Mouse (Mus musculus) forebrain, embryonic 14.5 days (tissue): ENCODE data around the gene Kndc1. TPM values are rescaled to one million over a fixed set of nuclear protein-coding genes. Genes with fewer than 3 reads are reported as not detected.

Source experiments
- ATAC-seq: fragments of 200-750 bp; cut with Nextera tagmentation; 2 replicates; pipeline ENCODE4 v1.8.0; 2017; ENCODE audit warnings: mild to moderate bottlenecking, moderate library complexity
- DNase-seq: peaks from one replicate; pipeline ENCODE4 v3.0.0-alpha.2; 2015; ENCODE audit warnings: low spot score
- H3K27ac ChIP-seq: fragments of 300-500 bp; sonication (generic); 2 replicates; pipeline ENCODE4 v1.5.1; 2014; ENCODE audit warnings: low read depth, mild to moderate bottlenecking, control low read depth, low read length, moderate library complexity
- H3K27me3 ChIP-seq: fragments of 300-500 bp; sonication (generic); replicated peaks from 2 replicates; pipeline ENCODE4 v1.6.1; 2014; ENCODE audit warnings: low read length, control low read depth, mixed read lengths; ENCODE audit not compliant: control insufficient read depth, insufficient read depth
- H3K36me3 ChIP-seq: fragments of 300-500 bp; sonication (generic); 2 replicates; pipeline ENCODE4 v1.6.1; 2014; ENCODE audit warnings: low read length, control low read depth; ENCODE audit not compliant: control insufficient read depth, insufficient read depth
- H3K4me1 ChIP-seq: fragments of 300-500 bp; sonication (generic); 2 replicates; pipeline ENCODE4 v1.6.1; 2014; ENCODE audit warnings: antibody characterized with exemption, low read length, control low read depth; ENCODE audit not compliant: control insufficient read depth, insufficient read depth
- H3K4me2 ChIP-seq: fragments of 300-500 bp; sonication (generic); 2 replicates; pipeline ENCODE4 v1.6.1; 2014; ENCODE audit warnings: mild to moderate bottlenecking, control low read depth, low read length
- H3K4me3 ChIP-seq: fragments of 300-500 bp; sonication (generic); 2 replicates; pipeline ENCODE4 v1.5.1; 2014; ENCODE audit warnings: low read depth, low read length, control low read depth
- H3K9ac ChIP-seq: fragments of 300-500 bp; sonication (generic); 2 replicates; pipeline ENCODE4 v1.6.1; 2014; ENCODE audit warnings: mild to moderate bottlenecking, low read length, control low read depth, moderate library complexity
- H3K9me3 ChIP-seq: fragments of 300-500 bp; sonication (generic); replicated peaks from 2 replicates; pipeline ENCODE4 v1.6.1; 2016; ENCODE audit warnings: low read length, control low read depth, mixed read lengths; ENCODE audit not compliant: control insufficient read depth
- WGBS: fragments of 180-500 bp; shearing (Covaris S2); extraction: QIAGEN DNeasy Blood & Tissue Kit; methylation state at CpG from one replicate; pipeline ENCODE4 v1.1.7; 2014; 5-methylcytosine and 5-hydroxymethylcytosine counted together
- polyA plus RNA-seq: library from polyadenylated mRNA; unstranded; fragments of >200 nt; fragmentation: Nextera tagmentation; extraction: Ambion mirVana; gene quantifications from 2 replicates; pipeline ENCODE4 v1.2.1, GENCODE M21; 2014

Kndc1 gene
- polyA plus RNA-seq = 7.0 and 8.7 TPM in 2 replicates

DNA sequence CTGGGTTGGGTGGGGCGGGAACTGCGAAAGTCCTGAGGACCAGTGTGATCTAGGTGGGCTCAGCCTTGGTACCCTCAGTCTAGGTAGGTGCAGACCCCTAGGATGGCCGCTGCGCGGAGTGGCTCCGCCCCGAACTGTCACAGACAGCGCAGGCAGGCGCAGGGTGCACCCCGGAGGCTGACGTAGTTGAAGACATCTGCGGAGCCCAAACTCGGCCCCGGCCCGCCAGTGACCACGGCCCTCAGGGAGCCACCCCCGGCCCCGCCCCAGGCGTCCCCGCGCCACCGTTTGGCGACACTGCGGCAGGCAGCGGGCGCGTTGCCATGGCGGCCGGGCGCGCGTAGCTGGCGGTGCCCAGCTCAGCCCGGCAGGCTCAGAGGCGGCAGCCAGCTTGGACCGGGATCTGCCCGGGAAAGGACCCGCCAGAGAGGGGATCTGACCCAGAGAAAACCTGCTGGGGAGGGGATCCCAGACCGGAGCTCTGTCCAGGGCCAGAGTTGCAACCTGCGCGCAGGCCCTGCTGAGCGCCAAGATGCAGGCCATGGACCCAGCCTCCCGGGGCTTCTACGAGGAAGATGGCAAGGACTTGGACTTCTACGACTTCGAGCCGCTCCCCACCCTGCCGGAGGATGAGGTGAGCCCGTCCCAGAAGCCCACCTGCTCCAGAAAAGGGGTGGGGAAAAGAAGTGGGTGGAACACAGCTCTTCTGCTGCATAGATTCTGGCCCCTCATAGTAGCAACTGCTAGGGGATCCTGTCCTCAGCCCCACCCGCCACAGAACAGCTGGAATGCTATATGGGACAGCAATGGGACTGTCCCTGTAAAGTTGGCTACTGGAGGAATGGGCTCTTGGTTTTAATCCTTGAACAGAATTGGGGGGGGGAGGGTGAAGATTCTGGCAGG, at the start of gene Kndc1:
Gene Kndc1, plus strand, starts transcription at position 42 of the 903 bp plus-strand sequence.
- 2% methylated on average over 45 of the region's 50 CpGs for WGBS
- no peaks in the 10 kb centered on the region for H3K9me3 ChIP-seq
- peaks cover 13% of the 10 kb centered on the region for H3K27me3 ChIP-seq
- ATAC-seq = peak; percentile 87
- peak within 1 kb of the TSS; percentile 48 for H3K4me3 ChIP-seq
- peak within 1 kb of the TSS; percentile 88 for H3K4me2 ChIP-seq
- H3K27ac ChIP-seq = no peak within 1 kb of the TSS
- no peaks in the 10 kb centered on the region for H3K4me1 ChIP-seq
- H3K9ac ChIP-seq = peak within 1 kb of the TSS; percentile 68
- DNase-seq = peak; percentile 65
- no peaks in the 10 kb centered on the region for H3K36me3 ChIP-seq

DNA sequence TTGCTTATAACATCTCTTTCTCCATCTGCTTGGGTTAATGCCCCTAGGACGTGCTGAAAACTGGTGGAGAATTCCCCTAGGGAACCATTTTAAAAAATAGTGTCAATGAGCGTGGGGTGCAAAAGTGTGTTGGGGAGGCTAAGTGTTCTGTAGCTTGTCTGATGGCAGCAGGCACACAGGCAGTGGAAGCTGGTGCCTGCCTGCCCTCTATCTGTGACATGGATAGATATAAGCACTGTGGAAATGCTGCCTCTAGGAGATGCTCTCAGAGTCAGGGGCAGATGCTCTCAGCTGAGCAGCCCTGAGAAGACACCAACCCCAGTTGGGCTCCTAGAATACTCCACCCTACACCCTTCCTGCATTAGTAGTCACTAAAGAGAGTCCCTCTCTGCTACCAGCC, 49.4 kb upstream of the Kndc1 start:
- no peak for DNase-seq
- Histone ChIP-seq H3K9me3 (no peaks in the 10 kb centered on the region), H3K27ac (no peak overlapping the region), H3K4me2 (no peak overlapping the region), H3K36me3 (0 out of 2 replicates have a peak, but pooled peaks cover 3% of the 10 kb centered on the region), H3K4me3 (no peak overlapping the region), H3K4me1 (peaks cover 7% of the 10 kb centered on the region), H3K27me3 (no peaks in the 10 kb centered on the region), H3K9ac (no peak overlapping the region)
- no peak for ATAC-seq
- 87% methylated on average over 2 of the region's 2 CpGs for WGBS

DNA sequence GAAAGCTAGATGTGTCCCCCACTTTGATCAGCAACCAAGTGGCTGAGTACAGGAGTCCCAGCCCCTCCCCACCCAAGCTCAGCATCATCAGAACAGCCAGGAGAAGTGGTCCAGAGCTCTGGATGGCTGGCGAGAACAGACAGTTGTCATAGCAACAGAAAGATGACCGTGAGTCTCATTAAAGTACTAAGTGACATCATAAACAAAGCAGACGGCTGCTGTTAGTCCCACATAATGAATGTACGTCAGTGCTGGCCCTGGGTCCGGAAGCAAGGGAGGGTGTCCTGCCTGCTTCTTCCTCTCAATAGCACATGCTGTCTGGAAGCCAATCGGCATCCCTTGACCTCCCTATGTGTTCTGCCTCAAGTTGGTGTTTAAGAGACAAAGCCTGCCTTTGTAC, 44.3 kb upstream of the Kndc1 start:
- H3K9ac ChIP-seq = peak overlapping the region; percentile 21; the same call in 1 of the 2 replicates
- peak; percentile 86 for ATAC-seq

DNA sequence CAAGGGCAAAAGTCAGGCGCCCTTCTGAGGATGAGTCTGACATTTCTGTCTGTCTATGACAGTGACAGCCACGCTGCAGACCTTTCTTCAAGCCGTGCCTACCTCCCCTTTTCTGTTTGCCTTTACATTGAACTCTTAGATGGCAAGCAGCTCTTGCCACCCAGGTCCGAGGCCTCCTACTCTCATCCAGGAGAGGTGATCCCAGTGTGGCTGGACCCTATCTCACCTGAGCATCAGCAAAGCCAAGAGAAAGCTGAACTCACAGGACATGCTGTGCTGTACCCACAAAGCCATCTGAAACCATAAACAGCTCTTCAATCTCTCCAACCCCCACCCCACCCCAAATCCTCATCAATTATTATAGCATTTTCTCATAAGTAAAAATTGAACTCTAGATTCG, 43.8 kb upstream of the Kndc1 start:
- Histone ChIP-seq H3K27ac (peak overlapping the region; percentile 84), H3K4me2 (no peak overlapping the region), H3K9ac (peak overlapping the region; percentile 32; the same call in 1 of the 2 replicates), H3K4me1 (peaks cover 20% of the 10 kb centered on the region), H3K9me3 (no peaks in the 10 kb centered on the region), H3K4me3 (no peak overlapping the region), H3K27me3 (no peaks in the 10 kb centered on the region), H3K36me3 (no peaks in the 10 kb centered on the region)
- DNase-seq (no peak), ATAC-seq (peak; percentile 35)
- 75% methylated on average over 5 of the region's 5 CpGs for WGBS

More for the DNA sequence above, 44.3 kb upstream of the Kndc1 start:
- H3K9me3 ChIP-seq = no peaks in the 10 kb centered on the region
- DNase-seq = peak; percentile 90
- H3K4me3 ChIP-seq = no peak overlapping the region
- 2% methylated on average over 6 of the region's 6 CpGs for WGBS
- H3K36me3 ChIP-seq = no peaks in the 10 kb centered on the region
- H3K4me1 ChIP-seq = peaks cover 20% of the 10 kb centered on the region
- no peak overlapping the region for H3K4me2 ChIP-seq
- no peaks in the 10 kb centered on the region for H3K27me3 ChIP-seq
- peak overlapping the region; percentile 84 for H3K27ac ChIP-seq

DNA sequence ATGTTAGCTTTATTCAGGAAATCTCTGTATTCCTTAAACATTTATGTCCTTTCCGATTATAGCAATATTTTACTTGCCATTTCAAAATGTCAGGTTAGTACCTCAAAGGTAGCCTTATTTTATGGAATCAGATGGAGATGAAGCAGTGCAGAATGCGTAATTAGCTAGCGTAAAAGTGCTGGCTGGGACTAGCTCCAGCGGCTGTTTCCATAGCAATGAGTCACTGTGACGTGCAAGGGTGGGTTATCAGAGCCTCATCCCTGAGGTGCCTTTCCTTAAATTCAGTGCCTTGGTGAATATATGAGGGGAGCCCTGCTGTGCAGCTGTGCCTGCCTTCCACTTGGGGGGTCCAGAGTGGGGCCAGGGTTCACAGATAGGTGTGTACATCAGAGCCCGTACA, 43.4 kb upstream of the Kndc1 start:
- H3K9me3 ChIP-seq = no peaks in the 10 kb centered on the region
- peak; percentile 88 for DNase-seq
- ATAC-seq = peak; percentile 64
- H3K36me3 ChIP-seq = no peaks in the 10 kb centered on the region
- no peaks in the 10 kb centered on the region for H3K27me3 ChIP-seq
- peak overlapping the region; percentile 84 for H3K27ac ChIP-seq
- no peak overlapping the region for H3K9ac ChIP-seq
- 41% methylated on average over 6 of the region's 6 CpGs for WGBS
- H3K4me2 ChIP-seq = no peak overlapping the region
- no peak overlapping the region for H3K4me3 ChIP-seq
- peaks cover 20% of the 10 kb centered on the region for H3K4me1 ChIP-seq

DNA sequence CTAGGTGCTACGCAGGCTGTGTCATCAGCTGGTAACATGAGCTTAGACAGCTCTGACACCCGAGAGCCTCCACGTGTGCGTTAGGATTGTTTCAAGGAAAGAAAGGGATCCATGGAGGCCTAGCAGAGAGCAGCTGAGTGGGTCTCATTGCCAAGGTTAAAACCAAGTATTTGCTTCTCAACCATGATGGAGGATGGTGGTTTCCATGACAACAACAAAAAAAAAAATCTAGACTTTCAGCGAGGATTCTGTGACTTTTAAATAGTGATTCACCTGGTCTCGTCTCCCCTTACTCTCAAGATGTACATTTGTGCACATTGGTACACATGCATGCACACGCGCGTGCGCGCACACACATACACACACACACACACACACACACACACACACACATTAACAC, 39.2 kb upstream of the Kndc1 start:
- ATAC-seq = no peak
- H3K9me3 ChIP-seq = no peaks in the 10 kb centered on the region
- peak; percentile 29 for DNase-seq

DNA sequence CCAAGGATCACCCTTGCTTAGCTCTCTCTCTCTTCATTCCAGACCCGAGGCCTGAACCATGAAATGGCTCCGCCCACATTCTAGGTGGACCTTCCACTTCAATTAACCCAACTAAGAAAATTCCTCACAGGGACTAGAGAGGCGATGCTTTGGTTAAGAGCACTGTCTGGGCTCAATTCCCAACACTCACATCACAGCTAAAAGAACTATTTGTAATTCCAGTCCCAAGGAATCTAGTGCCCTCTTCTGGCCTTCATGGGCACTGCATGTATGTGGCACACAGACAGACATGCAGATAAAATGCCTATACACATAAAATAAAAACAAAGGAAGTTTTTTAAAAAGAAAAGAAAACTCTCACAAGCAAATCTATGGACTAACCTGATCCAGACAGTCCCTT, 33.1 kb upstream of the Kndc1 start:
- ATAC-seq = peak; percentile 32
- H3K4me1 ChIP-seq = no peaks in the 10 kb centered on the region
- no peak overlapping the region for H3K9ac ChIP-seq
- DNase-seq = peak; percentile 87
- H3K36me3 ChIP-seq = no peaks in the 10 kb centered on the region
- WGBS = 23% methylated on average over 3 of the region's 3 CpGs
- H3K4me2 ChIP-seq = no peak overlapping the region
- no peaks in the 10 kb centered on the region for H3K27me3 ChIP-seq
- H3K27ac ChIP-seq = no peak overlapping the region
- no peak overlapping the region for H3K4me3 ChIP-seq
- H3K9me3 ChIP-seq = no peaks in the 10 kb centered on the region

More for the DNA sequence above, 39.2 kb upstream of the Kndc1 start:
- H3K36me3 ChIP-seq = no peaks in the 10 kb centered on the region
- no peak overlapping the region for H3K27ac ChIP-seq
- H3K4me1 ChIP-seq = peaks cover 11% of the 10 kb centered on the region
- H3K9ac ChIP-seq = no peak overlapping the region
- WGBS = 82% methylated on average over 11 of the region's 11 CpGs
- no peak overlapping the region for H3K4me2 ChIP-seq
- no peak overlapping the region for H3K4me3 ChIP-seq
- H3K27me3 ChIP-seq = no peaks in the 10 kb centered on the region

DNA sequence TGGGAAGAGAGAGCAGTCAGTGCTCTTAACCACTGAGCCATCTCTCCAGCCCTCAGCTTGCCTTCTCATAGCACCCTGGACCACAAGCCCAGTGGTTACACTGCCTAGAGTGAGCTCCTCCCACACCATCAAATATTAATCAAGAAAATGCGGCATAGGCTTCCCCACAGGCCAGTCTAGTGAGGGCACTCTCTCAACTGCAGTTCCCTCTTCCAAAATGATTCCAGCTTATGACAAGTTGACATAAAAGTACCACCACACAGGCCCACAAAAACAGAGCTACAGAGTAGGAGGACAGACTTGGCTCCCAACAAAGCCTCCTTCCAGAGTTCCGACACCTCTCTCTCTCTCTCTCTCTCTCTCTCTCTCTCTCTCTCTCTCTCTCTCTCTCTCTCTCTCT, 31.4 kb upstream of the Kndc1 start:
- Histone ChIP-seq H3K4me3 (no peak overlapping the region), H3K4me1 (no peaks in the 10 kb centered on the region), H3K9me3 (no peaks in the 10 kb centered on the region), H3K36me3 (no peaks in the 10 kb centered on the region), H3K27me3 (no peaks in the 10 kb centered on the region), H3K9ac (no peak overlapping the region), H3K27ac (no peak overlapping the region), H3K4me2 (no peak overlapping the region)
- WGBS = 65% methylated on average over 2 of the region's 2 CpGs
- DNase-seq = no peak
- ATAC-seq = no peak

DNA sequence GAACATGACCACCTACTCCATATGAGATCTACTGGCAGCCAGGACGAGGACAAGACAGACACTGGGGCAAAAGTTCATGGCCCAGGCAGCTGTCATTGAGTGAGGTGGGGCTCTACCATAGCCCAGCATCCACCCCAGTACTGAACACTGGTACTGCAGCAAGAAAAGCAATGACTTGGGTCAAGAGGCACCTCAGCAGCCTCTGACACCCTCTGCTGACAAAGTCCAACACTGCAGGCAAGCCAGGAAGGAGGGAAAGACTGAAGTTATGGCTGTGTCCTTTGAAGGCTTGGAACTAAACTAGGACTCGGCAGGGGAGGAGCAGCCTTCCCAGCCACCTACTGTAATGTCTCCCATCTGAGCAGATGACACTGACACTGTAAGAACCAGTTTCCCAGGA, 30.2 kb upstream of the Kndc1 start:
- H3K4me3 ChIP-seq = no peak overlapping the region
- no peaks in the 10 kb centered on the region for H3K9me3 ChIP-seq
- no peaks in the 10 kb centered on the region for H3K27me3 ChIP-seq
- H3K27ac ChIP-seq = no peak overlapping the region
- 41% methylated on average over 2 of the region's 2 CpGs for WGBS
- H3K9ac ChIP-seq = no peak overlapping the region
- no peak for ATAC-seq
- no peaks in the 10 kb centered on the region for H3K36me3 ChIP-seq
- no peak overlapping the region for H3K4me2 ChIP-seq
- DNase-seq = peak; percentile 19
- no peaks in the 10 kb centered on the region for H3K4me1 ChIP-seq
